Mouse (Mus musculus): ENCODE data around the gene Matn4.

The Matn4 gene

GRCm38 (mm10) chr2:164417198-164417597 lies 12.2 kb upstream of the Matn4 start:
- in situ Hi-C loops (cut with MboI) = loop anchor here (5.0 to 25.0 kb wide), 3 partner anchors 40 to 320 kb away; partner anchors contain the start of genes Dnttip1, Sys1 and Wfdc3

GRCm38 (mm10) chr2:164414581-164414980 lies 9.6 kb upstream of the Matn4 start:
- in situ Hi-C loops (cut with MboI) = loop anchor here (25.0 kb wide), 1 partner anchor 323 kb away; the partner anchor contains the start of genes Dnttip1 and Wfdc3

- in situ Hi-C loops (cut with MboI) = loop anchor here (25.0 kb wide), 1 partner anchor 323 kb away; the partner anchor contains the start of genes Dnttip1 and Wfdc3
These were observed 9.2 kb upstream of the Matn4 start for GRCm38 (mm10) chr2:164414167-164414566.

- in situ Hi-C loops (cut with MboI) = loop anchor here (25.0 kb wide), 1 partner anchor 330 kb away; the partner anchor contains the start of genes Dnttip1 and Wfdc3
These were observed 2.7 kb upstream of the Matn4 start for GRCm38 (mm10) chr2:164407708-164408107.

- in situ Hi-C loops (cut with MboI) = loop anchor here (25.0 kb wide), 1 partner anchor 332 kb away; the partner anchor contains the start of genes Dnttip1 and Wfdc3
These were observed 559 bp upstream of the Matn4 start for GRCm38 (mm10) chr2:164405519-164405918.

GRCm38 (mm10) chr2:164404082-164404990 lies 624 bp downstream of the Matn4 start:
- in situ Hi-C loops (cut with MboI) = loop anchor here (25.0 kb wide), 1 partner anchor 333 kb away; the partner anchor contains the start of genes Dnttip1 and Wfdc3

- in situ Hi-C loops (cut with MboI) = loop anchor here (25.0 kb wide), 1 partner anchor 334 kb away; the partner anchor contains the start of genes Dnttip1 and Wfdc3
These were observed 1.4 kb downstream of the Matn4 start for GRCm38 (mm10) chr2:164403396-164404081.

GRCm38 (mm10) chr2:164402906-164403305 lies 2.1 kb downstream of the Matn4 start, which contains the start of gene Rbpjl:
TSS of gene Rbpjl (plus strand) at chr2:164403141.
- in situ Hi-C loops (cut with MboI) = loop anchor here (25.0 kb wide), 1 partner anchor 334 kb away; the partner anchor contains the start of genes Dnttip1 and Wfdc3

GRCm38 (mm10) chr2:164396911-164397310 lies 8.0 kb downstream of the Matn4 start:
- in situ Hi-C loops (cut with MboI) = loop anchor here (25.0 kb wide), 1 partner anchor 285 kb away; no protein-coding TSS in a partner anchor

GRCm38 (mm10) chr2:164396076-164396475 lies 8.9 kb downstream of the Matn4 start:
- in situ Hi-C loops (cut with MboI) = loop anchor here (25.0 kb wide), 1 partner anchor 284 kb away; no protein-coding TSS in a partner anchor

- in situ Hi-C loops (cut with MboI) = loop anchor here (25.0 kb wide), 1 partner anchor 281 kb away; no protein-coding TSS in a partner anchor
These were observed 11.8 kb downstream of the Matn4 start for GRCm38 (mm10) chr2:164393126-164393525.

- in situ Hi-C loops (cut with MboI) = loop anchor here (25.0 kb wide), 1 partner anchor 277 kb away; no protein-coding TSS in a partner anchor
These were observed 15.5 kb downstream of the Matn4 start for GRCm38 (mm10) chr2:164389499-164389898.

GRCm38 (mm10) chr2:164389020-164389419 lies 15.9 kb downstream of the Matn4 start, which contains the start of gene Slpi:
TSS of gene Slpi (minus strand) at chr2:164389095.
- in situ Hi-C loops (cut with MboI) = loop anchor here (25.0 kb wide), 1 partner anchor 277 kb away; no protein-coding TSS in a partner anchor

- in situ Hi-C loops (cut with MboI) = loop anchor here (25.0 kb wide), 1 partner anchor 275 kb away; no protein-coding TSS in a partner anchor
These were observed 18.0 kb downstream of the Matn4 start for GRCm38 (mm10) chr2:164386953-164387352.

GRCm38 (mm10) chr2:164385927-164386763 lies 18.8 kb downstream of the Matn4 start:
- in situ Hi-C loops (cut with MboI) = loop anchor here (25.0 kb wide), 1 partner anchor 274 kb away; no protein-coding TSS in a partner anchor

- in situ Hi-C loops (cut with MboI) = loop anchor here (25.0 kb wide), 1 partner anchor 272 kb away; no protein-coding TSS in a partner anchor
These were observed 21.1 kb downstream of the Matn4 start for GRCm38 (mm10) chr2:164383656-164384399.

- in situ Hi-C loops (cut with MboI) = loop anchor here (25.0 kb wide), 1 partner anchor 271 kb away; no protein-coding TSS in a partner anchor
These were observed 22.0 kb downstream of the Matn4 start for GRCm38 (mm10) chr2:164382971-164383370.

- in situ Hi-C loops (cut with MboI) = loop anchor here (25.0 kb wide), 1 partner anchor 269 kb away; no protein-coding TSS in a partner anchor
These were observed 23.2 kb downstream of the Matn4 start for GRCm38 (mm10) chr2:164381726-164382125.
